Mouse (Mus musculus) liver, embryonic 15.5 days (tissue): ENCODE measurements around the gene 0610040J01Rik. TPM values are rescaled to one million over a fixed set of nuclear protein-coding genes. Genes with fewer than 3 reads are reported as not detected.

Experiments used
- ATAC-seq: fragments of 200-750 bp; cut with Nextera tagmentation; 2 replicates; pipeline ENCODE4 v1.8.0; 2017; ENCODE audit warnings: moderate number of reproducible peaks, mild to moderate bottlenecking, moderate library complexity; ENCODE audit not compliant: insufficient read depth
- H3K27ac ChIP-seq: fragments of 300-500 bp; sonication (generic); replicated peaks from 2 replicates; pipeline ENCODE4 v1.5.1; 2015; ENCODE audit warnings: mild to moderate bottlenecking, inconsistent platforms
- H3K27me3 ChIP-seq: fragments of 300-500 bp; sonication (generic); 2 replicates; pipeline ENCODE4 v1.6.1; 2015; ENCODE audit warnings: mild to moderate bottlenecking, inconsistent platforms
- H3K36me3 ChIP-seq: fragments of 300-500 bp; sonication (generic); replicated peaks from 2 replicates; pipeline ENCODE4 v1.6.1; 2015; ENCODE audit warnings: moderate library complexity, mild to moderate bottlenecking, inconsistent platforms
- H3K4me1 ChIP-seq: fragments of 300-500 bp; sonication (generic); replicated peaks from 2 replicates; pipeline ENCODE4 v1.6.1; 2015; ENCODE audit warnings: inconsistent platforms
- H3K4me2 ChIP-seq: fragments of 300-500 bp; sonication (generic); 2 replicates; pipeline ENCODE4 v1.6.1; 2015; ENCODE audit warnings: moderate library complexity, mild to moderate bottlenecking, inconsistent platforms
- H3K4me3 ChIP-seq: fragments of 300-500 bp; sonication (generic); replicated peaks from 2 replicates; pipeline ENCODE4 v1.5.1; 2015; ENCODE audit warnings: mild to moderate bottlenecking, inconsistent platforms
- H3K9ac ChIP-seq: fragments of 300-500 bp; sonication (generic); 2 replicates; pipeline ENCODE4 v1.6.1; 2015; ENCODE audit warnings: moderate library complexity, mild to moderate bottlenecking, inconsistent platforms
- H3K9me3 ChIP-seq: fragments of 300-500 bp; sonication (generic); replicated peaks from 2 replicates; pipeline ENCODE4 v1.6.1; 2016; ENCODE audit warnings: inconsistent platforms
- WGBS: fragments of 180-500 bp; shearing (Covaris S2); methylation state at CpG from one replicate; pipeline ENCODE4 v1.1.7; 2015; ENCODE audit warnings: mixed read lengths; ENCODE audit not compliant: insufficient replicate concordance; 5-methylcytosine and 5-hydroxymethylcytosine counted together
- polyA plus RNA-seq: library from polyadenylated mRNA; unstranded; fragments of >200 nt; fragmentation: Nextera tagmentation; extraction: Ambion mirVana; gene quantifications from 2 replicates; pipeline ENCODE4 v1.2.1, GENCODE M21; 2015

0610040J01Rik gene
- polyA plus RNA-seq, 1 experiment from 2014 or later, result 20.4 TPM

DNA sequence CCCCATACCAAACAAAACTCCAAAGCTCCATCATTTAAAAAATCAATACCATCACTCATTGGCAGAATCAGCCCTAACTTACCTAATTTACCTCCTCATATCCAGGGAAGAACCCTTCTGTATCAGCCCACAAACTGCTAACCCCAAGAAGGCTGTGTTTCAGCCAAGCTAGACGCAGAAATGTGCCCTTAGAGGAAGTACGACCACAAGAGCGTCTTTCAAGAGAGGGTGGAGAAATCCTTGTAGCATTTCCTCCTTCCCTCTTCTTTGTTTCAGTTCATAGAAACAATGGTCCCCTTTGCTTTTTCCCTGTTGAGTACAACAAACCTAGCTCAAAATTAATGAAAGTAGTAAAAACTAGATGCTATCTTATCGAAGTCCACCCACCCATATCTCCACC lies 18.9 kb downstream of the 0610040J01Rik start:
- peaks cover 48% of the 10 kb centered on the region for H3K4me1 ChIP-seq
- no peak overlapping the region for H3K4me3 ChIP-seq
- H3K9ac ChIP-seq, result no peak overlapping the region
- WGBS, result 16% methylated on average over 4 of the region's 4 CpGs
- ATAC-seq, result no peak
- H3K36me3 ChIP-seq, result no peaks in the 10 kb centered on the region
- H3K4me2 ChIP-seq, result peak overlapping the region; percentile 39
- H3K27me3 ChIP-seq, result no peaks in the 10 kb centered on the region
- peak overlapping the region; percentile 55 for H3K27ac ChIP-seq
- no peaks in the 10 kb centered on the region for H3K9me3 ChIP-seq

DNA sequence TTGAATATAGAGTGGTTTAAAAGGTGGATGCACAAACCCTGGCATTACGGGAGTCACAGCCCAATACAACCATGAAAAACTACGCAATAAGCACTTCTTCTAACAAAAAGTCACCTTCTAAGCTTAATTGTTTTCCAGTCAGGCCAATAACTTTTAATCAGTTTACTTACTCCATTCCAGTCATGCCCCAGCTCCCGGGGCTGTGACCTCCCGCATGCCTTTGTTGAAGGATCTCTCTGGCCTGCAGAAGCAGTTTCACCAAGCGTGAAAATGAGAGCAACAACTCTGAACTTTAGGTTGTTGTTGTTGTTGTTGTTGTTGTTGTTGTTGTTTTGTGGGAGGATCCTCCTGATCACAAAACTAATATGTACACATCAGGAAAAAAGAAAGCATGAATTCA lies 21.8 kb downstream of the 0610040J01Rik start:
- WGBS, result 72% methylated on average over 5 of the region's 5 CpGs
- Histone ChIP-seq H3K4me2 (no peak overlapping the region), H3K27me3 (no peaks in the 10 kb centered on the region), H3K27ac (no peak overlapping the region), H3K9me3 (no peaks in the 10 kb centered on the region), H3K9ac (no peak overlapping the region), H3K36me3 (no peaks in the 10 kb centered on the region), H3K4me1 (peaks cover 42% of the 10 kb centered on the region), H3K4me3 (no peak overlapping the region)
- no peak for ATAC-seq

GRCm38 (mm10) chr5:63834435-63834834 lies 22.3 kb downstream of the 0610040J01Rik start:
- 78% methylated on average over 3 of the region's 3 CpGs for WGBS
- Histone ChIP-seq H3K4me3 (no peak overlapping the region), H3K4me2 (no peak overlapping the region), H3K27ac (no peak overlapping the region), H3K9me3 (no peaks in the 10 kb centered on the region), H3K27me3 (no peaks in the 10 kb centered on the region), H3K4me1 (peaks cover 41% of the 10 kb centered on the region), H3K9ac (no peak overlapping the region), H3K36me3 (no peaks in the 10 kb centered on the region)
- ATAC-seq, result no peak

GRCm38 (mm10) chr5:63837115-63837514 lies 25.0 kb downstream of the 0610040J01Rik start:
- Histone ChIP-seq H3K27me3 (no peaks in the 10 kb centered on the region), H3K36me3 (no peaks in the 10 kb centered on the region), H3K27ac (no peak overlapping the region), H3K4me1 (peaks cover 21% of the 10 kb centered on the region), H3K4me3 (no peak overlapping the region), H3K4me2 (no peak overlapping the region), H3K9ac (no peak overlapping the region), H3K9me3 (no peaks in the 10 kb centered on the region)
- 32% methylated on average over 5 of the region's 5 CpGs for WGBS
- peak; percentile 65 for ATAC-seq

DNA sequence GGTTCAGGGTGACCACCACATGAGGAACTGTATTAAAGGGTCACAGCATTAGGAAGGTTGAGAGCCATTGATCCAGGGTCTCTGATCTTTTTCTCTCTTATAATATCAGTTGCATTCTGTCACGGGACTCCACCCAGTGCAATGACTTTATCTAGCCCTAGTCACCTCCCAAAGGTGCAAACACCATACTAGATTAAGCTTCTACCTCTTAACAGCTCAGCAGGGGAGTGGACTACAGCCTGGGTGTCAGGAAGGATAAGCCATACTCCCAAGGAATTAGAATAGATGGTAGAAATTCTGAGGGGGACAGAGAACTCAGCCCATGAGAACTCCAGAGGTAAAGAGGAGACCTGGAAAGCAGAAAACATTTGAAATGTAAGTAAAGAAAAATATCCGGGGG lies 25.7 kb downstream of the 0610040J01Rik start:
- Histone ChIP-seq H3K4me2 (no peak overlapping the region), H3K27ac (no peak overlapping the region), H3K36me3 (no peaks in the 10 kb centered on the region), H3K27me3 (no peaks in the 10 kb centered on the region), H3K4me1 (peaks cover 21% of the 10 kb centered on the region), H3K9ac (no peak overlapping the region), H3K4me3 (no peak overlapping the region), H3K9me3 (no peaks in the 10 kb centered on the region)
- 48% methylated on average over 2 of the region's 2 CpGs for WGBS
- peak; percentile 63 for ATAC-seq

GRCm38 (mm10) chr5:63839801-63840416 lies 27.7 kb downstream of the 0610040J01Rik start:
- 62% methylated on average over 12 of the region's 12 CpGs for WGBS
- Histone ChIP-seq H3K36me3 (no peaks in the 10 kb centered on the region), H3K4me1 (peaks cover 21% of the 10 kb centered on the region), H3K9ac (no peak overlapping the region), H3K4me2 (no peak overlapping the region), H3K27me3 (no peaks in the 10 kb centered on the region), H3K9me3 (no peaks in the 10 kb centered on the region), H3K4me3 (no peak overlapping the region), H3K27ac (0 out of 2 replicates have a peak overlapping the region, but pooled peaks have one; percentile 19)
- no peak for ATAC-seq

- Histone ChIP-seq H3K27me3 (no peaks in the 10 kb centered on the region), H3K9ac (no peak overlapping the region), H3K9me3 (0 out of 2 replicates have a peak, but pooled peaks cover 4% of the 10 kb centered on the region), H3K27ac (peak overlapping the region; percentile 76), H3K4me2 (peak overlapping the region; percentile 30; the same call in 1 of the 2 replicates), H3K36me3 (no peaks in the 10 kb centered on the region), H3K4me3 (no peak overlapping the region), H3K4me1 (no peaks in the 10 kb centered on the region)
- WGBS, result 67% methylated on average over 8 of the region's 8 CpGs
- ATAC-seq, result peak; percentile 66
These were observed 34.9 kb downstream of the 0610040J01Rik start for GRCm38 (mm10) chr5:63847080-63847479.

DNA sequence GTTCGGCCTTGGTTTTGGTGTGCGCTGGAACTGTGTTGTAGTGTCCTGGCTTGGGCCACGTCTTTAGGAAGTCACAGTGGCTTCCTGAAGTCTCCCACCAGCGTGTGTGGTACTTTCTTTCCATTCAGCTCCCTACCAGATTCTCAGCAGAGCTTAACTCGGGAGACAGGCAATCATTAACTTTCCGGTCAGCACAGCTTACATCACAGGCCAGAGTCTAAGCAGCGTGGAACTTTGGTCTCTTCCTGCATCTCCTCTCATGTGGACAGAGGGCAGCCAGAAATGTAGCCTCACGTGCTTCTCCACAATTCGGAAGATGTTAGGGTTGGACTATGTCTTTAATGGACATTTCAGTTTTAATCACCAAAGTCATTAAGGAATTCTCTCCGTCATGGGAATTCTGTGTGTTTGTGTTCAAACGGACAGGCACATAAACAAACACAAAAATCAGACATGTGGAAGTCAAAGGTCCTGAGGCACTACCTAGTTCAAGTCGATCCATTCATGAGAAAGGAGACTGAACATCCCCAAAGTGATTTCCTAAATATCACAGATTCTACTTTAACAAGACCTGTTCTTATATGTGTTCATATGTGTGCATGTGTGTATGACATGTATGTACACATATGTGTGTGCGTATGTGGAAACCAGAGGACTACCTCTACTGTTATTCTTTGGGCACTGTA lies 35.5 kb downstream of the 0610040J01Rik start:
- no peak overlapping the region for H3K9ac ChIP-seq
- WGBS, result 63% methylated on average over 13 of the region's 13 CpGs
- ATAC-seq, result peak; percentile 92
- no peaks in the 10 kb centered on the region for H3K36me3 ChIP-seq
- no peaks in the 10 kb centered on the region for H3K27me3 ChIP-seq
- no peaks in the 10 kb centered on the region for H3K4me1 ChIP-seq
- peak overlapping the region; percentile 76 for H3K27ac ChIP-seq
- H3K9me3 ChIP-seq, result 0 out of 2 replicates have a peak, but pooled peaks cover 4% of the 10 kb centered on the region
- no peak overlapping the region for H3K4me3 ChIP-seq
- peak overlapping the region; percentile 30; the same call in 1 of the 2 replicates for H3K4me2 ChIP-seq

- Histone ChIP-seq H3K4me1 (no peaks in the 10 kb centered on the region), H3K4me3 (no peak overlapping the region), H3K36me3 (no peaks in the 10 kb centered on the region; the same call in 1 of the 2 replicates), H3K9ac (no peak overlapping the region), H3K9me3 (no peaks in the 10 kb centered on the region), H3K27me3 (no peaks in the 10 kb centered on the region), H3K27ac (no peak overlapping the region), H3K4me2 (no peak overlapping the region)
- no peak for ATAC-seq
- WGBS, result 36% methylated on average over 8 of the region's 8 CpGs
These were observed 46.7 kb downstream of the 0610040J01Rik start for GRCm38 (mm10) chr5:63858901-63859300.

- 0 out of 2 replicates have a peak, but pooled peaks cover 13% of the 10 kb centered on the region for H3K4me1 ChIP-seq
- no peaks in the 10 kb centered on the region for H3K36me3 ChIP-seq
- 51% methylated on average over 3 of the region's 3 CpGs for WGBS
- no peak overlapping the region for H3K4me3 ChIP-seq
- H3K9ac ChIP-seq, result no peak overlapping the region
- peak; percentile 40; the same call in 1 of the 2 replicates for ATAC-seq
- H3K4me2 ChIP-seq, result no peak overlapping the region
- H3K27me3 ChIP-seq, result no peaks in the 10 kb centered on the region
- H3K27ac ChIP-seq, result no peak overlapping the region
- H3K9me3 ChIP-seq, result no peaks in the 10 kb centered on the region
These were observed 55.3 kb downstream of the 0610040J01Rik start for GRCm38 (mm10) chr5:63867421-63867820.

DNA sequence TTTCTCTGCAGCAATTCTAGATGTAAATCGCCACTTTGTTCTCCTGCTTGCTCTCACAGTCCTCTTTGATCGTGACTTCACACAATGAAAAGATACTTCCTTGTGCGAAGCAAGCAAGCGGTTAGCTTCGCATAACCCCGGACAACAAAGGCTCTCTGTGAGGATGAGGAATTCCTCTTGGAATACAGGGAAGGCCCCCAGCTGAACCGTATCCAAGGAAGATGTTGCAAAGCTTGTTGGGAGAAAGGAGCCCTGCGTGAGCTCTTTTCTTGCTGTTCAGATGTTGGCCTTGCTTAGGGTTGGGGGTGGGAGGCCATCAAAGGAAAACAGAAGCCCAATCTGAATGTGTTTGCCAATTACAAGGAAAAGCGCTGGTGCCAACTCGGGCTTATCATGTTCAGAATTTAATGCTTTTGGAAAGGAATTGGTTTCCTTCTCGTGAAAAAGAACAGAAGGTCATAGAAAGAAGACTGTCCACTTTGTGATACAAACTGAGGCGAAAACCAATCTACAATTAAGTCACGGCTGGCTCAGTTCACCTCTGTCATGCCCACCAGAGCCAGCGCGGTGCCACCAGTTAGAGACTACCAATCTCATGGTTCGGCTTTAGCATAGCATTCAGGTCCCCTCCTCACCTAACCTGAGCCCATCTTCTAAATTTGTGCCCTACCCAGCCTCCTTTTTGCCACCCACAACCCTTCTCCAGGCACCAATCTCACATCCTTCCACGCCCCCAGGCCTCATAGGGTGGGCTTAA lies 60.2 kb downstream of the 0610040J01Rik start:
- Histone ChIP-seq H3K27ac (no peak overlapping the region), H3K4me1 (peaks cover 13% of the 10 kb centered on the region), H3K9ac (no peak overlapping the region), H3K4me3 (no peak overlapping the region), H3K4me2 (no peak overlapping the region), H3K36me3 (no peaks in the 10 kb centered on the region), H3K27me3 (no peaks in the 10 kb centered on the region), H3K9me3 (no peaks in the 10 kb centered on the region)
- no peak for ATAC-seq
- 72% methylated on average over 17 of the region's 17 CpGs for WGBS
